Comparison of ENCODE assay signal across 21 mouse cellular contexts in the genomic region with DNA sequence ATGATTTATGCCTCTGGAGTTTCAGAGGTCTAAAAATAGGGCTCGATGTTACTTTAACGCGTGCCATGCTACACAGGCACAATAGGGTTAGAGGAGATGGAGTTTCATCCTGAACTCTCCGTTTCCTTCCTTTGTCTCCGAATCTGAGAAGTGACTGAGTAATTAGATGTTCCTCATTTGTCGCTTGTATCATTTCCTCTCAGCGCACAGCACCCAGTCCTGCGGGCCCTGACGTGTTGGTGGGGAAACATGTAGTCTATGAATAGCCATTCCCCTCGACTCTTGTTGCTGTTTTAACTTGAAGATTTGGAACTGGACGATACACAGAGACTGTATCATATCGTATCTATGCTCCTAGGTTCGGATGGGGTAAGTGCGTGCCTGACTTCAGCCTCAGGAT.
A peak's percentile ranks its signal among the peaks of the same experiment; 100 is the strongest.
DNase-seq lines count a peak whose midpoint lies in the region; ATAC-seq lines count a peak whose summit lies in the region.
"Had no signal": no experiment of that assay in that cellular context is flagged by ENCODE, and none has a peak within 500 bp of the region (broad histone marks: within the 10 kb centered on the region; RNA-seq: fewer than 3 reads in every experiment).

No protein-coding gene starts in this region.

- WGBS in heart, embryonic 16.5 days, result 39% methylated on average over 14 of the region's 14 CpGs
- WGBS in lung, embryonic 15.5 days, result 64% methylated on average over 14 of the region's 14 CpGs

- H3K36me3 ChIP-seq in heart, embryonic 16.5 days (ENCODE audit: control insufficient read depth, insufficient read depth), result no peaks in the 10 kb centered on the region
- no peaks in the 10 kb centered on the region for H3K36me3 ChIP-seq in lung, embryonic 15.5 days
- H3K36me3 ChIP-seq: embryonic facial prominence, embryonic 10.5 days; heart, embryonic 10.5 days; limb, embryonic 15.5 days; liver, embryonic 15.5 days had no signal

- ATAC-seq in heart, embryonic 16.5 days (replicated peaks; ENCODE audit: extremely low read depth, insufficient read depth, low FRiP score), result no peak
- 0 out of 2 replicates have a peak, but pooled peaks have one; percentile 39 for ATAC-seq in lung, embryonic 15.5 days (ENCODE audit: borderline replicate concordance, extremely low read depth, low FRiP score, low TSS enrichment)
- ATAC-seq in granulocyte monocyte progenitor cell, adult 5-6 weeks (replicated peaks; ENCODE audit: poor library complexity, severe bottlenecking), result peak; percentile 82
- ATAC-seq: CD4-positive, CD25-positive, alpha-beta regulatory T cell, adult 4 months; Patski had no signal

- no peak overlapping the region for H3K27ac ChIP-seq in heart, embryonic 16.5 days (ENCODE audit: low read length)
- no peak overlapping the region for H3K27ac ChIP-seq in lung, embryonic 15.5 days
- H3K27ac ChIP-seq: embryonic facial prominence, embryonic 10.5 days; heart, embryonic 10.5 days; hindbrain, embryonic 14.5 days; limb, embryonic 15.5 days; liver, embryonic 15.5 days had no signal

- no peak overlapping the region; the same call in 1 of the 2 replicates for H3K4me3 ChIP-seq in heart, embryonic 16.5 days (ENCODE audit: low read length)
- H3K4me3 ChIP-seq in lung, embryonic 15.5 days, result no peak overlapping the region
- H3K4me3 ChIP-seq: embryonic facial prominence, embryonic 10.5 days; heart, embryonic 10.5 days; limb, embryonic 15.5 days; liver, embryonic 15.5 days had no signal

- H3K9me3 ChIP-seq in heart, embryonic 16.5 days (replicated peaks; ENCODE audit: control insufficient read depth, low read length), result no peaks in the 10 kb centered on the region
- H3K9me3 ChIP-seq in lung, embryonic 15.5 days, result no peaks in the 10 kb centered on the region
- H3K9me3 ChIP-seq: embryonic facial prominence, embryonic 10.5 days; heart, embryonic 10.5 days; limb, embryonic 15.5 days; liver, embryonic 15.5 days had no signal

- H3K27me3 ChIP-seq in heart, embryonic 16.5 days (ENCODE audit: control insufficient read depth, insufficient read depth, low read length), result no peaks in the 10 kb centered on the region
- no peaks in the 10 kb centered on the region for H3K27me3 ChIP-seq in lung, embryonic 15.5 days
- H3K27me3 ChIP-seq: limb, embryonic 15.5 days; liver, embryonic 15.5 days; Patski had no signal

- peak; percentile 11 for DNase-seq in embryo, embryonic 10.5 days (ENCODE audit: low spot score)
- no peak for DNase-seq in embryo, embryonic 10 days (ENCODE audit: low spot score)
- no peak for DNase-seq in heart, postnatal 4 days
- no peak for DNase-seq in lung, adult 18-20 months
- no peak for DNase-seq in spleen, adult 12 weeks (ENCODE audit: low spot score)
- DNase-seq: adrenal gland, adult 8-10 months; cerebellum, adult 11 months; cerebellum, postnatal 14 days; gastrocnemius, postnatal 10 days; kidney, adult 9 months; right cerebral cortex, postnatal 25 days had no signal

- no peak overlapping the region for H3K9ac ChIP-seq in heart, embryonic 16.5 days (ENCODE audit: low read length)
- no peak overlapping the region for H3K9ac ChIP-seq in lung, embryonic 15.5 days
- H3K9ac ChIP-seq: hindbrain, embryonic 14.5 days; limb, embryonic 15.5 days; liver, embryonic 15.5 days had no signal

- 0 out of 2 replicates have a peak, but pooled peaks cover 5% of the 10 kb centered on the region for H3K4me1 ChIP-seq in heart, embryonic 16.5 days (ENCODE audit: control insufficient read depth, insufficient read depth, low read length)
- H3K4me1 ChIP-seq in lung, embryonic 15.5 days, result no peaks in the 10 kb centered on the region
- H3K4me1 ChIP-seq: heart, embryonic 10.5 days; limb, embryonic 15.5 days; liver, embryonic 15.5 days had no signal

- peak overlapping the region; percentile 51 for H3K4me2 ChIP-seq in heart, embryonic 16.5 days (ENCODE audit: low read depth, low read length)
- H3K4me2 ChIP-seq in lung, embryonic 15.5 days, result 0 out of 2 replicates have a peak overlapping the region, but pooled peaks have one; percentile 4
- H3K4me2 ChIP-seq: hindbrain, embryonic 14.5 days; limb, embryonic 15.5 days; liver, embryonic 15.5 days had no signal
